Comparison of ENCODE assay signal across 8 mouse cellular contexts in the genomic region with DNA sequence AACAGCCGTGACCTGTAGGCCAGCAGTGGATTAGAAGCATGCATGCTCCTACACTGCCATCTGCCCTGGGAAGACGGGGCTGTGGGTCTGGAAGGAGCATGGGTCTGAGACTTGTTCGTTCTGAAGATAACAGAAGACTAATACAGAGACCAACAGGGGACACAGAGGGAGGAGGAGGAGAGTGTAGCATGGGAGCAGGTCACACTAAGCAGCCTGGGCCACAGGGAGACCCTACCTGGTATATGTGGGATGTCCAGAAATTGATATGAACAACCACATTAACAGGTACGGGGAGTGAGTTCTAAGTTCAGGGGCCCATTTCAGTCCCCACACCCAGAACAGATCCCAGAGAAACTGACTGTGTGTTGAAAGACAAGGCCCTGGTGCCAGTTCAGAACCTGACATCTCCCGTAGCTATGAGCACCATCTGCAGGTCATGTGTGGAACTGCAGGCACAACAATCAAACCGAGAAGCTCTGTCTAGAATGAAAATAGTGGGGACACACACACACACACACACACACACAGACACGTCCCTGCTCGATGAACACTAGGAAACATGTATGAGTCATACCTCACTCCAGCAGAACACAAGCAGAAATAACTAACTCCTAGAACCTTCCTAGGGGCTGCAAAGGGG.
DNase-seq lines count a peak whose midpoint lies in the region; ATAC-seq and TF ChIP-seq lines count a peak whose summit lies in the region.

No protein-coding gene starts in this region.

- no peaks in the 10 kb centered on the region for H3K9me3 ChIP-seq in midbrain, embryonic 13.5 days

- intact Hi-C loops in left cerebral cortex, adult 2 months (cut with DNase I): loop anchor here (1.0 to 10.0 kb wide), 4 partner anchors 162 to 450 kb away; no protein-coding TSS in a partner anchor

- H3K4me1 ChIP-seq in midbrain, embryonic 13.5 days (replicated peaks): peaks cover 16% of the 10 kb centered on the region

- peak; percentile 50 for ATAC-seq in granulocyte monocyte progenitor cell, adult 5-6 weeks (replicated peaks; ENCODE audit: poor library complexity, severe bottlenecking)
- ATAC-seq in midbrain, embryonic 13.5 days: peak; percentile 68

- TF ChIP-seq CTCF in left cerebral cortex, adult 2 months (IDR thresholded peaks at IDR 0.05): peak; percentile 84

- no peak overlapping the region for H3K9ac ChIP-seq in midbrain, embryonic 13.5 days (replicated peaks)

- H3K36me3 ChIP-seq in midbrain, embryonic 13.5 days: 0 out of 2 replicates have a peak, but pooled peaks cover 2% of the 10 kb centered on the region
- no peaks in the 10 kb centered on the region for H3K36me3 ChIP-seq in splenic B cell, adult 2 months (ENCODE audit: control insufficient read depth, insufficient read depth, low read length, poor library complexity, severe bottlenecking)

- no peak overlapping the region for H3K27ac ChIP-seq in left cerebral cortex, adult 2 months
- H3K27ac ChIP-seq in midbrain, embryonic 13.5 days: 0 out of 2 replicates have a peak overlapping the region, but pooled peaks have one; percentile 19

- H3K4me2 ChIP-seq in midbrain, embryonic 13.5 days (replicated peaks): no peak overlapping the region

- no peak overlapping the region for H3K4me3 ChIP-seq in left cerebral cortex, adult 2 months
- no peak overlapping the region for H3K4me3 ChIP-seq in midbrain, embryonic 13.5 days (replicated peaks)

- peaks cover 4% of the 10 kb centered on the region; the same call in 1 of the 2 replicates for H3K27me3 ChIP-seq in midbrain, embryonic 13.5 days
- no peaks in the 10 kb centered on the region for H3K27me3 ChIP-seq in splenic B cell, adult 2 months (ENCODE audit: control insufficient read depth, insufficient read depth, low read length, poor library complexity, severe bottlenecking)

- 39% methylated on average over 8 of the region's 8 CpGs for WGBS in midbrain, embryonic 13.5 days

- peak; percentile 66 for DNase-seq in kidney, adult 18-20 months
- DNase-seq in kidney, adult 11 months: no peak
- DNase-seq in adrenal gland, postnatal 10 days: peak; percentile 79
- peak; percentile 74 for DNase-seq in embryo, embryonic 11 days
- DNase-seq in left cerebral cortex, adult 2 months (ENCODE audit: extremely low spot score in 1 of 2, low spot score in 2 of 2): peak; percentile 78 to 83
- DNase-seq in splenic B cell, adult 2 months (ENCODE audit: low read depth, low spot score): peak; percentile 60
